Mouse (Mus musculus): ENCODE results near the gene Dkk3. TPM values are rescaled to one million over a fixed set of nuclear protein-coding genes. Genes with fewer than 3 reads are reported as not detected.

Gene Dkk3
- polyA plus RNA-seq, 1 experiment from 2014 or later = 72.4 TPM

GRCm38 (mm10) chr7:112143978-112144377, 14.9 kb downstream of the Dkk3 start:
- Histone ChIP-seq H3K4me1 (ENCODE audit: control insufficient read depth, insufficient read depth, low read length) (peaks cover 24% of the 10 kb centered on the region), H3K4me3 (ENCODE audit: low read depth, low read length) (no peak overlapping the region), H3K27ac (ENCODE audit: low read depth, low read length) (no peak overlapping the region), H3K4me2 (no peak overlapping the region), H3K9ac (ENCODE audit: low read depth, low read length) (no peak overlapping the region), H3K9me3 (replicated peaks; ENCODE audit: control insufficient read depth, low read length) (no peaks in the 10 kb centered on the region), H3K27me3 (ENCODE audit: control insufficient read depth, insufficient read depth, low read length) (no peaks in the 10 kb centered on the region), H3K36me3 (ENCODE audit: control insufficient read depth, insufficient read depth, low read length) (0 out of 2 replicates have a peak, but pooled peaks cover 2% of the 10 kb centered on the region)
- ATAC-seq (replicated peaks; ENCODE audit: insufficient number of reproducible peaks, low FRiP score, low TSS enrichment) = no peak
- WGBS (ENCODE audit: insufficient replicate concordance) = 81% methylated on average over 4 of the region's 4 CpGs

DNA sequence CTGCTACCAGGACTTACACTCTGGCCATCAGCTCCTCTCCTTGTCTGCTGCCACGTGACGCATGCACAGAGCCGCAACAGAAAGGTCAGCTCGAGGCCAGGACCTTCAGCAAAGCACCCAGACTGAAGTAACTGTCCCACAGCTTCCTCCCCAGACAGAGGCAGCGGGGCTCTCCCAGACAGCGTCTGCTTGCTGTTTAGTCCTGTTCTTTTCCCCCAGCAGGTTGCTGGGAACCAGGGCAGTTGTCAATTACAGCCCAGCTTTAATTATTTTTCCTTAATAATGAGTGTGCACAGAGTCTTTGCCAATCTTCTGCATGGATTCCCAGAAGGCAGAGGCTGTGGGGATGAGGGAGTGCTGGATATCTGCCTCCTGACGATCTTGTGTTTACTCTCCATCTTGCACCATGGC, 15.8 kb downstream of the Dkk3 start:
- Histone ChIP-seq H3K27ac (ENCODE audit: low read depth, low read length) (peak overlapping the region; percentile 50), H3K27me3 (ENCODE audit: control insufficient read depth, insufficient read depth, low read length) (no peaks in the 10 kb centered on the region), H3K4me1 (ENCODE audit: control insufficient read depth, insufficient read depth, low read length) (peaks cover 26% of the 10 kb centered on the region), H3K4me2 (no peak overlapping the region), H3K36me3 (ENCODE audit: control insufficient read depth, insufficient read depth, low read length) (0 out of 2 replicates have a peak, but pooled peaks cover 2% of the 10 kb centered on the region), H3K9ac (ENCODE audit: low read depth, low read length) (peak overlapping the region; percentile 34; the same call in 1 of the 2 replicates), H3K9me3 (replicated peaks; ENCODE audit: control insufficient read depth, low read length) (no peaks in the 10 kb centered on the region), H3K4me3 (ENCODE audit: low read depth, low read length) (no peak overlapping the region)
- no peak for ATAC-seq (replicated peaks; ENCODE audit: insufficient number of reproducible peaks, low FRiP score, low TSS enrichment)
- 20% methylated on average over 7 of the region's 7 CpGs for WGBS (ENCODE audit: insufficient replicate concordance)

DNA sequence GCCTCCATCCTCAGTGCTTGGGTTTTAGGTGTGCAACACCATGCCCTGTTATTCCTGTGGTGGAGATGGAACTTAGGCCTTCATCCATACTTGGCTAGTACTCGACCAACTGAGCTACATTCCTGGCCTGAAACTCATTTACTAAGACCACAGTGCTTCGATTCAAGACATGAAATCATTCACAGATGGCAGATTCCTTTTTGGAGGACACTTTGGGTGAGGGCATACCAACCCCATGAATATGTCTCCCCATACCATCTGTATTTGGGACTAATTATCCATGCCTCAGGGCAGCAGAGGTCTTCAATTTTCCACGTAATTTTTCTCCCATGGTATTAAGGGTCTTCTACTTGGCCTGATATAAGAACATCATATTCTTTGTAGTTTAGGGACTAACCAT, 16.2 kb downstream of the Dkk3 start:
- no peaks in the 10 kb centered on the region for H3K9me3 ChIP-seq (replicated peaks; ENCODE audit: control insufficient read depth, low read length)
- no peaks in the 10 kb centered on the region for H3K27me3 ChIP-seq (ENCODE audit: control insufficient read depth, insufficient read depth, low read length)
- no peak overlapping the region for H3K4me3 ChIP-seq (ENCODE audit: low read depth, low read length)
- peaks cover 26% of the 10 kb centered on the region for H3K4me1 ChIP-seq (ENCODE audit: control insufficient read depth, insufficient read depth, low read length)
- WGBS (ENCODE audit: insufficient replicate concordance) = 83% methylated on average over 3 of the region's 3 CpGs
- 0 out of 2 replicates have a peak, but pooled peaks cover 2% of the 10 kb centered on the region for H3K36me3 ChIP-seq (ENCODE audit: control insufficient read depth, insufficient read depth, low read length)
- ATAC-seq (replicated peaks; ENCODE audit: insufficient number of reproducible peaks, low FRiP score, low TSS enrichment) = no peak
- 0 out of 2 replicates have a peak overlapping the region, but pooled peaks have one; percentile 34 for H3K9ac ChIP-seq (ENCODE audit: low read depth, low read length)
- no peak overlapping the region for H3K4me2 ChIP-seq
- H3K27ac ChIP-seq (ENCODE audit: low read depth, low read length) = peak overlapping the region; percentile 50; the same call in 1 of the 2 replicates

DNA sequence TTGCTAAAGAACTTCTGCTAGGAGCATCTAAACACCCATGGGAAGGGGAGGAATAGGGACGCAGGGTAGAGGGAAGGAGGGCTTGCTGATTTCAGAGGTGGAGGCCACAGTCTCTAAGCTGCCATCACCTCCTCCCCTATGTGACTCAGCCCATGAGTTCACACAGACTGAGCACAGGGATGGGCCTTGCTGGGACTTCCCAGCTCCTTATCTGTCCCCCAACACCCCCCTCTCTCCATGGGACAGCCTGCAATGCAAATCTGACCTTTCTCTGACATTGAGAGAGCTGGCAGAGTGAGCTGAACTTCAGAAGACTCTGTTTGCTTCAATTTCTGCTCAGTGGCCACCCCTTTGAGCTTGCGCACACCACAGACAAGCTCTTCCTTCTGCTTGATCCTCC, 18.1 kb downstream of the Dkk3 start:
- 60% methylated on average over 2 of the region's 2 CpGs for WGBS (ENCODE audit: insufficient replicate concordance)
- H3K4me3 ChIP-seq (ENCODE audit: low read depth, low read length) = no peak overlapping the region
- no peaks in the 10 kb centered on the region for H3K9me3 ChIP-seq (replicated peaks; ENCODE audit: control insufficient read depth, low read length)
- H3K9ac ChIP-seq (ENCODE audit: low read depth, low read length) = no peak overlapping the region
- peak; percentile 69 for ATAC-seq (replicated peaks; ENCODE audit: insufficient number of reproducible peaks, low FRiP score, low TSS enrichment)
- H3K4me1 ChIP-seq (ENCODE audit: control insufficient read depth, insufficient read depth, low read length) = peaks cover 28% of the 10 kb centered on the region
- H3K36me3 ChIP-seq (ENCODE audit: control insufficient read depth, insufficient read depth, low read length) = no peaks in the 10 kb centered on the region
- H3K27ac ChIP-seq (ENCODE audit: low read depth, low read length) = peak overlapping the region; percentile 64
- H3K4me2 ChIP-seq = 0 out of 2 replicates have a peak overlapping the region, but pooled peaks have one; percentile 11
- no peaks in the 10 kb centered on the region for H3K27me3 ChIP-seq (ENCODE audit: control insufficient read depth, insufficient read depth, low read length)

- Histone ChIP-seq H3K4me1 (ENCODE audit: control insufficient read depth, insufficient read depth, low read length) (peaks cover 21% of the 10 kb centered on the region), H3K27ac (ENCODE audit: low read depth, low read length) (0 out of 2 replicates have a peak overlapping the region, but pooled peaks have one; percentile 4), H3K36me3 (ENCODE audit: control insufficient read depth, insufficient read depth, low read length) (no peaks in the 10 kb centered on the region), H3K9ac (ENCODE audit: low read depth, low read length) (no peak overlapping the region), H3K4me3 (ENCODE audit: low read depth, low read length) (no peak overlapping the region), H3K4me2 (no peak overlapping the region), H3K9me3 (replicated peaks; ENCODE audit: control insufficient read depth, low read length) (no peaks in the 10 kb centered on the region), H3K27me3 (ENCODE audit: control insufficient read depth, insufficient read depth, low read length) (no peaks in the 10 kb centered on the region)
- ATAC-seq (replicated peaks; ENCODE audit: insufficient number of reproducible peaks, low FRiP score, low TSS enrichment) = no peak
- WGBS (ENCODE audit: insufficient replicate concordance) = 63% methylated on average over 11 of the region's 11 CpGs
Observed at GRCm38 (mm10) chr7:112138509-112139405, 20.1 kb downstream of the Dkk3 start.

GRCm38 (mm10) chr7:112138168-112138508, 20.7 kb downstream of the Dkk3 start:
- Histone ChIP-seq H3K4me1 (ENCODE audit: control insufficient read depth, insufficient read depth, low read length) (peaks cover 18% of the 10 kb centered on the region), H3K4me2 (no peak overlapping the region), H3K27ac (ENCODE audit: low read depth, low read length) (no peak overlapping the region), H3K9me3 (replicated peaks; ENCODE audit: control insufficient read depth, low read length) (no peaks in the 10 kb centered on the region), H3K36me3 (ENCODE audit: control insufficient read depth, insufficient read depth, low read length) (no peaks in the 10 kb centered on the region), H3K27me3 (ENCODE audit: control insufficient read depth, insufficient read depth, low read length) (no peaks in the 10 kb centered on the region), H3K4me3 (ENCODE audit: low read depth, low read length) (no peak overlapping the region), H3K9ac (ENCODE audit: low read depth, low read length) (no peak overlapping the region)
- WGBS (ENCODE audit: insufficient replicate concordance) = 75% methylated on average over 7 of the region's 7 CpGs
- ATAC-seq (replicated peaks; ENCODE audit: insufficient number of reproducible peaks, low FRiP score, low TSS enrichment) = no peak

DNA sequence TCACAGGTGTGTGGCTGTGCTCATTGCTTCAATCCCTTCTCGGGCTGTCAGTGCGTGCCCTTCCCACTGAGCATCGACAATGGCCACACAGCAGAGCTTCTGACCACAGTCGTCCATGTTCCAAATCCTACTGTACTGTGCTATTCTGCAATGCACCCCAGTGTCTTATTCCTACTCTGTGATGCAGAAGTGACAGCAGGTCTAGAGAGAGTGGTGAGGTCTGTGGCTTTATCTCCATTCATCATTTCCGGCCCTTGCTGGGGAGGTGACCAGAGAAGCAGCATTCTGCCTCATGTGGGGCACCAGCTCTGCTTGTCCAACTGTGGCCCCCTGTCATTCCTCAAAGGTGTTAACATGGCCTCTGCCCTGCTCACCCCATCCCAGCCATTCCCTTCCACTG, 22.3 kb downstream of the Dkk3 start:
- 74% methylated on average over 5 of the region's 5 CpGs for WGBS (ENCODE audit: insufficient replicate concordance)
- H3K27ac ChIP-seq (ENCODE audit: low read depth, low read length) = no peak overlapping the region

GRCm38 (mm10) chr7:112135161-112135560, 23.7 kb downstream of the Dkk3 start:
- no peak overlapping the region for H3K4me3 ChIP-seq (ENCODE audit: low read depth, low read length)
- H3K9ac ChIP-seq (ENCODE audit: low read depth, low read length) = no peak overlapping the region
- H3K4me2 ChIP-seq = no peak overlapping the region
- H3K27me3 ChIP-seq (ENCODE audit: control insufficient read depth, insufficient read depth, low read length) = no peaks in the 10 kb centered on the region
- no peak overlapping the region for H3K27ac ChIP-seq (ENCODE audit: low read depth, low read length)
- peaks cover 12% of the 10 kb centered on the region for H3K4me1 ChIP-seq (ENCODE audit: control insufficient read depth, insufficient read depth, low read length)
- no peaks in the 10 kb centered on the region for H3K36me3 ChIP-seq (ENCODE audit: control insufficient read depth, insufficient read depth, low read length)
- ATAC-seq (replicated peaks; ENCODE audit: insufficient number of reproducible peaks, low FRiP score, low TSS enrichment) = no peak
- 88% methylated on average over 4 of the region's 4 CpGs for WGBS (ENCODE audit: insufficient replicate concordance)
- H3K9me3 ChIP-seq (replicated peaks; ENCODE audit: control insufficient read depth, low read length) = no peaks in the 10 kb centered on the region

More for the DNA sequence above, 22.3 kb downstream of the Dkk3 start:
- Histone ChIP-seq H3K4me2 (no peak overlapping the region), H3K27me3 (ENCODE audit: control insufficient read depth, insufficient read depth, low read length) (no peaks in the 10 kb centered on the region), H3K4me1 (ENCODE audit: control insufficient read depth, insufficient read depth, low read length) (peaks cover 12% of the 10 kb centered on the region; the same call in 1 of the 2 replicates), H3K4me3 (ENCODE audit: low read depth, low read length) (no peak overlapping the region), H3K9ac (ENCODE audit: low read depth, low read length) (no peak overlapping the region), H3K9me3 (replicated peaks; ENCODE audit: control insufficient read depth, low read length) (no peaks in the 10 kb centered on the region), H3K36me3 (ENCODE audit: control insufficient read depth, insufficient read depth, low read length) (no peaks in the 10 kb centered on the region)
- no peak for ATAC-seq (replicated peaks; ENCODE audit: insufficient number of reproducible peaks, low FRiP score, low TSS enrichment)

All from heart, embryonic 11.5 days (tissue).